Comparison of ENCODE assay signal across 8 mouse cellular contexts in genomic region chr17:27826908-27827383, GRCm38 (mm10). TPM values are rescaled to one million over a fixed set of nuclear protein-coding genes. Genes with fewer than 3 reads are reported as not detected.
DNase-seq lines count a peak whose midpoint lies in the region; ATAC-seq and TF ChIP-seq lines count a peak whose summit lies in the region.

No protein-coding gene starts in this region.

- H3K36me3 ChIP-seq in kidney, embryonic 15.5 days: no peaks in the 10 kb centered on the region
- H3K36me3 ChIP-seq in spleen, adult 2 months (ENCODE audit: control insufficient read depth, insufficient read depth, low read length): no peaks in the 10 kb centered on the region

- no peak for TF ChIP-seq CTCF in spleen, adult 2 months (IDR thresholded peaks at IDR 0.05; ENCODE audit: extremely low read depth, insufficient read depth, insufficient read length, insufficient replicate concordance)

- TF ChIP-seq POLR2A in spleen, adult 2 months (IDR thresholded peaks at IDR 0.05; ENCODE audit: low read depth, low read length): no peak

- ATAC-seq in kidney, embryonic 15.5 days (replicated peaks; ENCODE audit: low FRiP score): peak; percentile 65; the same call in 1 of the 2 replicates
- ATAC-seq in cerebellum, adult (ENCODE audit: insufficient number of reproducible peaks, low FRiP score, low TSS enrichment): no peak
- ATAC-seq in activated CD4-positive, CD25-positive, alpha-beta regulatory T cell, adult 4 months: no peak

- 0 out of 2 replicates have a peak overlapping the region, but pooled peaks have one; percentile 29 for H3K9ac ChIP-seq in kidney, embryonic 15.5 days

- no peaks in the 10 kb centered on the region for H3K27me3 ChIP-seq in kidney, embryonic 15.5 days
- H3K27me3 ChIP-seq in spleen, adult 2 months (ENCODE audit: control insufficient read depth, insufficient read depth, low read length): no peaks in the 10 kb centered on the region

- H3K4me3 ChIP-seq in kidney, embryonic 15.5 days (replicated peaks): peak overlapping the region; percentile 45
- peak overlapping the region; percentile 59; the same call in 1 of the 2 replicates for H3K4me3 ChIP-seq in spleen, adult 2 months (ENCODE audit: extremely low read depth, insufficient read depth, insufficient read length)

- 0% methylated on average over 9 of the region's 9 CpGs for WGBS in kidney, embryonic 15.5 days
- under 1% methylated on average over 8 of the region's 9 CpGs for WGBS in spleen, adult 2 months

- peak overlapping the region; percentile 71 for H3K4me2 ChIP-seq in kidney, embryonic 15.5 days

- H3K27ac ChIP-seq in kidney, embryonic 15.5 days: peak overlapping the region; percentile 83
- H3K27ac ChIP-seq in spleen, adult 2 months (ENCODE audit: insufficient read depth, low read length): peak overlapping the region; percentile 96

- peaks cover 18% of the 10 kb centered on the region for H3K4me1 ChIP-seq in kidney, embryonic 15.5 days
- H3K4me1 ChIP-seq in spleen, adult 2 months (ENCODE audit: control insufficient read depth, insufficient read depth, insufficient read length): peaks cover 10% of the 10 kb centered on the region; the same call in 1 of the 2 replicates

- no peaks in the 10 kb centered on the region for H3K9me3 ChIP-seq in kidney, embryonic 15.5 days (replicated peaks)

- DNase-seq in CD8-positive naive resting alpha-beta T cell, adult 2 months (ENCODE audit: low read depth in 2 of 2, low spot score in 2 of 2): peak; percentile 32 to 44
- peak; percentile 78 to 80 for DNase-seq in adrenal gland, postnatal 36 days
- DNase-seq in heart, adult 18-20 months: peak; percentile 58 to 71
- peak; percentile 34 for DNase-seq in lung, postnatal 25 days (ENCODE audit: low spot score)
- peak in 1 of 2 experiments; percentile 50 for DNase-seq in spleen, adult 2 months (ENCODE audit: low read depth in 1 of 2, low spot score in 2 of 2)

RNA-seq across cellular contexts. Expression of gene D17Wsu92e, which starts 6.5 kb away (rescaled TPM):
- 100 to 1,000 TPM; 160 to 185 TPM for total RNA-seq in adrenal gland, postnatal 36 days (2021)
- 100 to 1,000 TPM; 138 to 145 TPM for total RNA-seq in heart, adult 18-20 months (2021)
- polyA plus RNA-seq in kidney, embryonic 15.5 days (2015; fragmentation: Nextera tagmentation; extraction: Ambion mirVana): 16.7 and 16.8 TPM in 2 replicates
- polyA plus RNA-seq in spleen, adult 2 months (2012; rRNA removed): 63.8 and 64.6 TPM in 2 replicates
- 10 to 100 TPM; 14.1 to 15.2 TPM for polyA plus RNA-seq in activated CD4-positive, CD25-positive, alpha-beta regulatory T cell, adult 4 months (2017; shearing (Covaris generic))

RNA-seq across cellular contexts. Expression of gene Snrpc, which starts 11.0 kb away (rescaled TPM):
- total RNA-seq in adrenal gland, postnatal 36 days (2021): 10 to 100 TPM; 84.2 to 85.8 TPM
- total RNA-seq in heart, adult 18-20 months (2021): 10 to 100 TPM; 46.0 to 50.6 TPM
- polyA plus RNA-seq in kidney, embryonic 15.5 days (2015; fragmentation: Nextera tagmentation; extraction: Ambion mirVana): 330 and 331 TPM in 2 replicates
- 63.5 and 104 TPM in 2 replicates for polyA plus RNA-seq in spleen, adult 2 months (2012; rRNA removed)
- 100 to 1,000 TPM; 108 to 126 TPM for polyA plus RNA-seq in activated CD4-positive, CD25-positive, alpha-beta regulatory T cell, adult 4 months (2017; shearing (Covaris generic))

RNA-seq across cellular contexts. Expression of gene Uhrf1bp1, which starts 29.3 kb away (rescaled TPM):
- total RNA-seq in adrenal gland, postnatal 36 days (2021): 10 to 100 TPM; 26.8 to 33.4 TPM
- total RNA-seq in heart, adult 18-20 months (2021): 10 to 100 TPM; 16.8 to 20.6 TPM
- 6.1 and 7.9 TPM in 2 replicates for polyA plus RNA-seq in kidney, embryonic 15.5 days (2015; fragmentation: Nextera tagmentation; extraction: Ambion mirVana)
- polyA plus RNA-seq in spleen, adult 2 months (2012; rRNA removed): 2.5 and 3.4 TPM in 2 replicates
- 1 to 10 TPM in 1 of 2 experiments, under 1 TPM in 1; 0.93 to 1.4 TPM for polyA plus RNA-seq in activated CD4-positive, CD25-positive, alpha-beta regulatory T cell, adult 4 months (2017; shearing (Covaris generic))
